Mouse (Mus musculus) gastrocnemius, postnatal 14 days (tissue): ENCODE measurements at regions not wholly inside any gene's neighbourhood (a gene's known extent, or its start where the extent isn't known, plus 50 kb on each side); places are given as distances from the start of the nearest gene placed in this dataset.

ENCODE experiments used
- DNase-seq: peaks from one replicate; pipeline ENCODE4 v3.0.0; 2021; ENCODE audit warnings: mixed read lengths
- intact Hi-C: fragments of 180-260 bp; cut with DNase I; formaldehyde crosslinking; loops from one replicate; pipeline ENCODE4 v1.15.1; 2025; ENCODE audit warnings: low total_unique reads

- no peak for DNase-seq
- intact Hi-C loops: no loop called here
These were observed 189.9 kb downstream of the Hlx start for GRCm38 (mm10) chr1:184542321-184543115.

GRCm38 (mm10) chr1:184539818-184540217 lies 192.6 kb downstream of the Hlx start:
- intact Hi-C loops: no loop called here
- DNase-seq: no peak

- no peak for DNase-seq
- intact Hi-C loops: no loop called here
These were observed 195.9 kb downstream of the Hlx start for GRCm38 (mm10) chr1:184536311-184537200.

GRCm38 (mm10) chr1:184535691-184536090 lies 196.7 kb downstream of the Hlx start:
- no peak for DNase-seq
- intact Hi-C loops: no loop called here

GRCm38 (mm10) chr1:184534511-184534910 lies 197.9 kb downstream of the Hlx start:
- intact Hi-C loops: no loop called here
- DNase-seq: no peak

GRCm38 (mm10) chr1:184533870-184534269 lies 198.5 kb downstream of the Hlx start:
- intact Hi-C loops: no loop called here
- no peak for DNase-seq

- intact Hi-C loops: no loop called here
- DNase-seq: no peak
These were observed 199.8 kb downstream of the Hlx start for GRCm38 (mm10) chr1:184532488-184533055.

GRCm38 (mm10) chr1:184530606-184531320 lies 201.7 kb downstream of the Hlx start:
- intact Hi-C loops: no loop called here
- peak; percentile 32 for DNase-seq

- DNase-seq: no peak
- intact Hi-C loops: no loop called here
These were observed 206.7 kb downstream of the Hlx start for GRCm38 (mm10) chr1:184525740-184526139.

GRCm38 (mm10) chr1:184519551-184519950 lies 212.9 kb downstream of the Hlx start:
- DNase-seq: peak; percentile 25
- intact Hi-C loops: no loop called here

GRCm38 (mm10) chr1:184504663-184505062 lies 227.8 kb downstream of the Hlx start:
- intact Hi-C loops: no loop called here
- no peak for DNase-seq

- DNase-seq: no peak
- intact Hi-C loops: no loop called here
These were observed 228.5 kb downstream of the Hlx start for GRCm38 (mm10) chr1:184503827-184504355.

- no peak for DNase-seq
- intact Hi-C loops: no loop called here
These were observed 231.7 kb downstream of the Hlx start for GRCm38 (mm10) chr1:184500702-184501101.

- intact Hi-C loops: no loop called here
- DNase-seq: no peak
These were observed 233.4 kb downstream of the Hlx start for GRCm38 (mm10) chr1:184498909-184499525.

- intact Hi-C loops: no loop called here
- DNase-seq: no peak
These were observed 235.4 kb downstream of the Hlx start for GRCm38 (mm10) chr1:184497007-184497406.

- no peak for DNase-seq
These were observed 238.6 kb downstream of the Hlx start for GRCm38 (mm10) chr1:184493811-184494210.

GRCm38 (mm10) chr1:184492115-184492514 lies 240.3 kb downstream of the Hlx start:
- no peak for DNase-seq
- intact Hi-C loops: no loop called here

More at GRCm38 (mm10) chr1:184493811-184494210, 238.6 kb downstream of the Hlx start:
- intact Hi-C loops: no loop called here

- no peak for DNase-seq
- intact Hi-C loops: no loop called here
These were observed 241.2 kb downstream of the Hlx start for GRCm38 (mm10) chr1:184491252-184491651.

GRCm38 (mm10) chr1:184487409-184487808 lies 245.0 kb downstream of the Hlx start:
- intact Hi-C loops: no loop called here

More at GRCm38 (mm10) chr1:184487409-184487808, 245.0 kb downstream of the Hlx start:
- no peak for DNase-seq
